Mouse (Mus musculus): ENCODE measurements around the gene Lrrn4cl.
"Not testable (repeated sequence)": the region's sequence is repeated elsewhere in the genome, so short reads cannot be mapped to it uniquely, and the experiment has no call there.

Gene Lrrn4cl

GRCm38 (mm10) chr19:8838041-8838730 lies 12.4 kb upstream of the Lrrn4cl start:
- no peak for DNase-seq (ENCODE audit: low spot score in 2 of 2)

- no peak for DNase-seq (ENCODE audit: low spot score in 2 of 2)
Observed at GRCm38 (mm10) chr19:8839103-8839907, 11.3 kb upstream of the Lrrn4cl start, which contains the start of gene Gng3. TSS of gene Gng3 (minus strand) at chr19:8839194.

- peak; percentile 58 to 65 for DNase-seq (ENCODE audit: low spot score in 2 of 2)
Observed at GRCm38 (mm10) chr19:8839908-8840791, 10.4 kb upstream of the Lrrn4cl start.

- no peak for DNase-seq (ENCODE audit: low spot score in 2 of 2)
Observed at GRCm38 (mm10) chr19:8841012-8841411, 9.6 kb upstream of the Lrrn4cl start.

GRCm38 (mm10) chr19:8842961-8843360 lies 7.6 kb upstream of the Lrrn4cl start:
- DNase-seq (ENCODE audit: low spot score in 2 of 2): no peak

- DNase-seq (ENCODE audit: low spot score in 2 of 2): peak; percentile 73 to 81
Observed at GRCm38 (mm10) chr19:8844371-8845129, 6.0 kb upstream of the Lrrn4cl start.

- DNase-seq (ENCODE audit: low spot score in 2 of 2): no peak
Observed at GRCm38 (mm10) chr19:8848356-8848755, 2.2 kb upstream of the Lrrn4cl start.

- DNase-seq (ENCODE audit: low spot score in 2 of 2): no peak
Observed at GRCm38 (mm10) chr19:8851639-8852038, 1.1 kb downstream of the Lrrn4cl start.

- no peak for DNase-seq (ENCODE audit: low spot score in 2 of 2)
Observed at GRCm38 (mm10) chr19:8852236-8852928, 1.8 kb downstream of the Lrrn4cl start.

- DNase-seq (ENCODE audit: low spot score in 2 of 2): no peak
Observed at GRCm38 (mm10) chr19:8853117-8853516, 2.5 kb downstream of the Lrrn4cl start.

- no peak for DNase-seq (ENCODE audit: low spot score in 2 of 2)
Observed at GRCm38 (mm10) chr19:8857689-8858088, 7.1 kb downstream of the Lrrn4cl start.

GRCm38 (mm10) chr19:8859018-8859417 lies 8.4 kb downstream of the Lrrn4cl start:
- DNase-seq (ENCODE audit: low spot score in 2 of 2): peak; percentile 33 to 44

- no peak for DNase-seq (ENCODE audit: low spot score in 2 of 2)
Observed at GRCm38 (mm10) chr19:8864265-8864664, 13.7 kb downstream of the Lrrn4cl start.

GRCm38 (mm10) chr19:8870381-8870780 lies 19.8 kb downstream of the Lrrn4cl start:
- DNase-seq (ENCODE audit: low spot score in 2 of 2): not testable (repeated sequence)

GRCm38 (mm10) chr19:8870838-8871237 lies 20.3 kb downstream of the Lrrn4cl start:
- DNase-seq (ENCODE audit: low spot score in 2 of 2): no peak

GRCm38 (mm10) chr19:8871267-8872186 lies 21.0 kb downstream of the Lrrn4cl start, which contains the start of gene Ubxn1:
TSS of gene Ubxn1 (plus strand) at chr19:8871496.
- DNase-seq (ENCODE audit: low spot score in 2 of 2): peak; percentile 94 to 95

- DNase-seq (ENCODE audit: low spot score in 2 of 2): no peak
Observed at GRCm38 (mm10) chr19:8872266-8872840, 21.8 kb downstream of the Lrrn4cl start.

GRCm38 (mm10) chr19:8875031-8875430 lies 24.5 kb downstream of the Lrrn4cl start:
- no peak for DNase-seq (ENCODE audit: low spot score in 2 of 2)
